Mouse (Mus musculus) kidney, adult 11 months (tissue): ENCODE data around the gene Agap2.
"Not testable (repeated sequence)": the region's sequence is repeated elsewhere in the genome, so short reads cannot be mapped to it uniquely, and the experiment has no call there.

Source experiments
- DNase-seq: peaks from one replicate; pipeline ENCODE4 v3.0.0; 2022

Gene Agap2

GRCm38 (mm10) chr10:127107563-127108261 lies 32.6 kb downstream of the Agap2 start:
- DNase-seq: no peak

- DNase-seq: no peak
Measured at GRCm38 (mm10) chr10:127108262-127108583, 33.1 kb downstream of the Agap2 start.

GRCm38 (mm10) chr10:127111001-127111887 lies 36.2 kb downstream of the Agap2 start:
- no peak for DNase-seq

GRCm38 (mm10) chr10:127114408-127114807 lies 39.3 kb downstream of the Agap2 start:
- DNase-seq: no peak

GRCm38 (mm10) chr10:127115068-127115467 lies 40.0 kb downstream of the Agap2 start:
- no peak for DNase-seq

GRCm38 (mm10) chr10:127118470-127118869 lies 43.4 kb downstream of the Agap2 start:
- no peak for DNase-seq

- no peak for DNase-seq
Measured at GRCm38 (mm10) chr10:127119229-127119628, 44.1 kb downstream of the Agap2 start.

GRCm38 (mm10) chr10:127120301-127121065 lies 45.4 kb downstream of the Agap2 start:
- DNase-seq: no peak

GRCm38 (mm10) chr10:127121066-127121477 lies 46.0 kb downstream of the Agap2 start, which contains the start of gene Os9:
Os9 (minus strand) TSS chr10:127121131.
- DNase-seq: peak; percentile 98

GRCm38 (mm10) chr10:127122018-127122417 lies 46.9 kb downstream of the Agap2 start:
- DNase-seq: no peak

GRCm38 (mm10) chr10:127122784-127123435 lies 47.8 kb downstream of the Agap2 start:
- peak; percentile 24 for DNase-seq

- DNase-seq: peak; percentile 46
Measured at GRCm38 (mm10) chr10:127123436-127123805, 48.3 kb downstream of the Agap2 start.

- peak; percentile 43 for DNase-seq
Measured at GRCm38 (mm10) chr10:127125210-127126001, 50.3 kb downstream of the Agap2 start.

GRCm38 (mm10) chr10:127126579-127126978 lies 51.5 kb downstream of the Agap2 start:
- no peak for DNase-seq

- no peak for DNase-seq
Measured at GRCm38 (mm10) chr10:127127711-127128279, 52.7 kb downstream of the Agap2 start.

GRCm38 (mm10) chr10:127129431-127129830 lies 54.3 kb downstream of the Agap2 start:
- DNase-seq: no peak

- DNase-seq: no peak
Measured at GRCm38 (mm10) chr10:127132469-127132868, 57.4 kb downstream of the Agap2 start.

GRCm38 (mm10) chr10:127134394-127135035 lies 59.4 kb downstream of the Agap2 start:
- not testable (repeated sequence) for DNase-seq

- DNase-seq: no peak
Measured at GRCm38 (mm10) chr10:127135118-127135836, 60.2 kb downstream of the Agap2 start.

GRCm38 (mm10) chr10:127136510-127136909 lies 61.4 kb downstream of the Agap2 start:
- DNase-seq: no peak
